Mouse (Mus musculus) G1E (cell line): ENCODE measurements around the gene Olr1. TPM values are rescaled to one million over a fixed set of nuclear protein-coding genes. Genes with fewer than 3 reads are reported as not detected.

Experiments used
- ATAC-seq: 2 replicates; pipeline ENCODE4 v1.8.0; 2016; ENCODE audit warnings: mild to moderate bottlenecking; ENCODE audit not compliant: insufficient number of reproducible peaks, poor library complexity, low FRiP score, severe bottlenecking; ENCODE audit errors: extremely low read depth
- DNase-seq: peaks from one replicate; pipeline ENCODE4 v3.0.0; 2012; ENCODE audit warnings: low spot score
- H3K27me3 ChIP-seq: 2 replicates; pipeline ENCODE4 v1.6.1; 2012; ENCODE audit warnings: mild to moderate bottlenecking, low read length, inconsistent platforms; ENCODE audit not compliant: insufficient read depth
- H3K36me3 ChIP-seq: replicated peaks from 2 replicates; pipeline ENCODE3; 2012; ENCODE audit warnings: mild to moderate bottlenecking, inconsistent platforms
- H3K4me1 ChIP-seq: 2 replicates; pipeline ENCODE4 v1.6.1; 2012; ENCODE audit warnings: low read depth, low read length, inconsistent platforms, mixed read lengths; ENCODE audit not compliant: insufficient read depth
- H3K4me3 ChIP-seq: 2 replicates; pipeline ENCODE4 v1.5.1; 2012; ENCODE audit warnings: low read depth, mild to moderate bottlenecking, inconsistent platforms, low read length, moderate library complexity, mixed read lengths
- H3K9me3 ChIP-seq: replicated peaks from 2 replicates; pipeline ENCODE4 v1.6.1; 2012; ENCODE audit warnings: inconsistent platforms
- CTCF ChIP-seq: IDR thresholded peaks from 2 replicates; pipeline ENCODE4 v1.5.1; 2012; ENCODE audit warnings: low read depth, low read length, inconsistent platforms, mixed read lengths
- GATA1 ChIP-seq: IDR thresholded peaks from 2 replicates; pipeline ENCODE4 v1.6.1; 2012; ENCODE audit warnings: borderline replicate concordance, low read length, inconsistent platforms, mixed read lengths
- GATA2 ChIP-seq: IDR thresholded peaks from 2 replicates; pipeline ENCODE4 v1.6.1; 2012; ENCODE audit warnings: low read depth, low read length, inconsistent platforms, borderline replicate concordance
- POLR2AphosphoS5 ChIP-seq: IDR thresholded peaks from 2 replicates; pipeline ENCODE4 v1.6.1; 2012; ENCODE audit warnings: low read depth, low read length, inconsistent platforms; ENCODE audit not compliant: insufficient replicate concordance
- TAL1 ChIP-seq: conservative IDR thresholded peaks from 2 replicates; pipeline ENCODE4 v1.6.1; 2012; ENCODE audit warnings: low read depth, low read length, inconsistent platforms, mixed read lengths
- polyA plus RNA-seq: library from polyadenylated mRNA; stranded (reverse); fragments of >175 nt; gene quantifications from 2 replicates; pipeline ENCODE4 v1.2.3, GENCODE M21; 2012
- total RNA-seq, 2 experiments: library from RNA; stranded (forward) in 1 of 2; stranded (reverse) in 1 of 2; fragments of 200-1000 nt in 1 of 2; fragments of >200 nt in 1 of 2; fragmentation: Nextera tagmentation in 1 of 2; gene quantifications; 2 replicates each; pipeline ENCODE4 v1.2.3; 2014 to 2017

Olr1 gene
- total RNA-seq (2014; fragmentation: Nextera tagmentation) (not detected in 2 replicates), total RNA-seq (2017) (0.58 and 1.4 TPM in 2 replicates), polyA plus RNA-seq (not detected in 2 replicates)

DNA sequence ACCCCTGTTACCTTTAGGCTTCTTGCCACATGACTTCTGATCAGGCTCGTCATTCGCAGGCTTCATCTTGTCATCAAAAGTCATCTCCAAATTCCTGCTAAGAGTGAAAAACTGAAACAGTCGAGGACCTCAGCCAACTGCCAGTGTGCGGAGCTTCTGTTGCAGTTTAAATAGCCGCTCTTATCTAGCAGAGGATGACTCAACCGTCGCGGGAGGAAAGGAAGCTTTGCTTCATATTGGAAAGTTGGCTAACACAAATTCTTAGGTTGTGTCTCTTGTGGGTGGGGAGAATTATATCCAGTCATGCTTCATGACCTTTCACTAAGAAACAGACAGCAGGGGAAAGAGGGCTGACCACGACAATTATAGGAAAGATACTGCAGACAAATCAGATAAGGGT, at the start of gene Olr1:
Gene Olr1, minus strand, starts transcription at position 142 of the 400 bp plus-strand sequence.
- no peaks in the 10 kb centered on the region for H3K9me3 ChIP-seq
- ATAC-seq, result no peak
- no peak within 1 kb of the TSS for H3K4me3 ChIP-seq
- DNase-seq, result no peak
- no peaks in the 10 kb centered on the region for H3K4me1 ChIP-seq
- no peaks in the 10 kb centered on the region for H3K36me3 ChIP-seq
- TF ChIP-seq CTCF (no peak), POLR2AphosphoS5 (no peak), GATA2 (no peak), GATA1 (no peak), TAL1 (no peak)
- no peaks in the 10 kb centered on the region for H3K27me3 ChIP-seq

DNA sequence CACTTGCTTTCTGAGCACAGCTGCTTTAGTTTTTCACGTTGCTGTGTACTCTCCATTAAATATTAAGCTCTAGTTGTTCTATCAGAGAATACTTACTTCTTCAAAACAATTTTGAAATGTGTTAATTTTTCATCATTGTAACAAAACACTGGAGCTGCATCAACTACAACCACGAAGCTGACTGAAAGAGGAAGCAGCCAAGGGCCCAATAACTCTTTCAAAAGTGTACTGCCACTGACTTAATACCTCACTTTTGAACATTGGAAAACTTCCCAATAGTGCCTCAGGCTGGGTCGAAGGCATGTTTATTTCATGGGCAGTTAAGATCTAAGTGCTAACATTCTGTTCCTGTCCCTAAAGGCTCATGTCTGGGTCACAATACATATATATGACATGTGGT, 41.0 kb upstream of the Olr1 start:
- H3K9me3 ChIP-seq, result no peaks in the 10 kb centered on the region
- H3K4me3 ChIP-seq, result no peak overlapping the region
- peaks cover 3% of the 10 kb centered on the region; the same call in 1 of the 2 replicates for H3K27me3 ChIP-seq
- DNase-seq (no peak), ATAC-seq (no peak)
- H3K36me3 ChIP-seq, result peaks cover 13% of the 10 kb centered on the region
- peaks cover 6% of the 10 kb centered on the region; the same call in 1 of the 2 replicates for H3K4me1 ChIP-seq
- no peak for TF ChIP-seq POLR2AphosphoS5
- no peak for TF ChIP-seq TAL1

DNA sequence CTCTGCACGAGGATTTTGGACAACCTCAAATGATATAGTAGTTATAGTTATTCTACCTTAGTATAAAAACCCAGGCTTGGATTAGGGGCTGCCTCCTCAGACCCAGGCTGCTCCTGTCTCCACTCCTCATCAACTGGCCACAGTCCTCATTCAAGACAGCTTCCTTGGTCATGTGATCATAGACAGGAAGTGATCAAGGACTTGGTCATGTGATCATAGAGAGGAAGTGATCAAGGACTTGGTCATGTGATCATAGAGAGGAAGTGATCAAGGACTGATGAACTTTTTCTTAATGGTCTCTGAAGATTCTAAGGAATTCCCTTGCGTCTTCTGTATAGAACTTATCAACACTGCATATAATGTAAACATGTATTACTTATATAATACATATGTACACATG, 40.3 kb upstream of the Olr1 start:
- Histone ChIP-seq H3K36me3 (peaks cover 20% of the 10 kb centered on the region), H3K27me3 (no peaks in the 10 kb centered on the region; the same call in 1 of the 2 replicates), H3K4me3 (no peak overlapping the region), H3K4me1 (peaks cover 6% of the 10 kb centered on the region; the same call in 1 of the 2 replicates), H3K9me3 (no peaks in the 10 kb centered on the region)
- no peak for ATAC-seq
- no peak for DNase-seq
- TF ChIP-seq CTCF, result no peak
- TF ChIP-seq TAL1, result no peak
- no peak for TF ChIP-seq GATA1
- TF ChIP-seq GATA2, result no peak
- TF ChIP-seq POLR2AphosphoS5, result no peak

DNA sequence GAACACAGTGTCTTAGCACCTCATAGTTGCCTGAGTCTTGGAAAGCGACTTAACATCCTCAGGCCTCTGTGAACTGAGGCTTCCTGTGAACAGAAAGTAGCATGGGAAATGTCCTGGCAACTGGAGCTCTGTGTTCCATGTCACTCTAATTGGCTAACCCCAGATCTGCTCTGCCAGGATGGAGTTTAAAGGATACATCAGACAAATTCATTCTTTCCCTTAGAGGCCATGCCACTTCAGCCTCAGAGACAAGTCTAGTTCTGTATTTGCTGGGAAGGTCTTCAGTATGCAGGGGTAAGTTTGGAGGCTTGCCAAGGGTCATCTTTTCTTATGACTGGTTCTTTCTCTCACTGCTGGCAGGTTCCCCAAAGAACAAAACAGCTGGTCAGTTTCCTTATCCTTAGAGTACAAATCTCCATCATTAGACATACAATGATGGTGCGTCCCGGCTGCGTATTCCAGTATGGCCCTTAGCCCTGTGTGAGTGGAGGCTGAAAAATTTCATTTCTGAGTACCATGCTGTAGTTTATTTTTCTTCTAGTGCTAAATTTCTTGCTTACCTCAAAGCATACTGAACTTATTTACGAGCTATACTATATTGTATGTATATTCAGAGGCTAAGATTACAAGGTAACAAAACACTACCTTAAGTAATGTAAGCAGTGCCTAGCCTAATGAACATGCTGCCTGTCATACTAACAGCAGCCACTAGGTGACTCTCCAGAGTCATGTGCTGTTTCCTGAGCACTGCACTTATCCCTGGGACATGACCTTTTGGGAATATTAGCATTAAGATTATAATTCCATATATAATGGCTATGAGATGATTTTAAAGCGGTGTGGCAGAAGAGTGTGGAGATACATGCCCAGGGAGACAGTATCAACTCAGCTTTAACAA, 37.0 kb upstream of the Olr1 start:
- ATAC-seq (peak; percentile 72), DNase-seq (peak; percentile 16)
- TF ChIP-seq POLR2AphosphoS5 (no peak), TAL1 (no peak), GATA1 (no peak), CTCF (peak; percentile 90), GATA2 (no peak)
- Histone ChIP-seq H3K9me3 (no peaks in the 10 kb centered on the region), H3K4me3 (no peak overlapping the region), H3K36me3 (peaks cover 52% of the 10 kb centered on the region), H3K4me1 (peaks cover 4% of the 10 kb centered on the region; the same call in 1 of the 2 replicates), H3K27me3 (no peaks in the 10 kb centered on the region)

DNA sequence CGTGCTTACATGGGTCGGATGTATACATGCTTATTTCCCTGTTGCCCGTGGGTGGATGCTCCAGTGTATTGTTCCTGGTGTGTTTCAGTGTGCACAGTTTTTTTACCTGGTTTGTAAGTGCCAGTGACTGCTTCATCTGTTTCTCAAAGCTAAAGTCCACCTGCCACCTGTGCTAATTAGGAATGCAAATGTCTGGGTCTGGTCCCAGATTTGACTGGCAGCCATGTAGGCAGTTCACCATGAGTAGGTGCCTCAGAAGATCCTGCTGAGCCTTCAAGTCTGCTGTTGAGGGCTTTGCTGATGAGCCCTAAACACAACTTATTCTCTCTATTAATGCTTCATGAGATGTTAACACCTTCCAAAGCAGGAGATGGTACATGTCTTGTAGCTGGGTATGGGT, 35.6 kb upstream of the Olr1 start:
- peaks cover 66% of the 10 kb centered on the region for H3K36me3 ChIP-seq
- no peak for DNase-seq

DNA sequence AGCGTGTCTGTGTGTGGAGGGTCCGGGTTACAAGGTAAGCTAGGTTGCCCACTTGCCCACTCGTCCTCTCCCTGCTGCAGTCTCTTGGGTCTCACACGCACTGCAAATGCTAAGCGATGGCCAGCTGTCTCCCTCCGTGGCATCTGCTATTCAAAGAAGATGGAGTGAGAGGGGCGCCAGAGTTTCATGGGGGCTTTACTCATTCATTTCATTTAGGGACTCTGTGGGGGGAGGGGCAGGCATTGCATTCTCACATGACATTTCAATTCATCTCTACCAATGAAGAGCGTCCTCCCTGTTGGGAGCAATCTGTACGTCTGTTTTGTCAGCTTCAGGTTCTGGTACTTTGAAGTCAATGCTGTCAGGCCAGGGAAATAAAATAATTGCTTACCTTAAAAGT, 35.0 kb upstream of the Olr1 start:
- H3K4me3 ChIP-seq, result no peak overlapping the region
- TF ChIP-seq CTCF (no peak), GATA1 (no peak), GATA2 (no peak)
- peaks cover 72% of the 10 kb centered on the region for H3K36me3 ChIP-seq
- no peaks in the 10 kb centered on the region for H3K27me3 ChIP-seq
- ATAC-seq, result no peak
- no peak for DNase-seq
- H3K4me1 ChIP-seq, result peaks cover 8% of the 10 kb centered on the region; the same call in 1 of the 2 replicates
- no peaks in the 10 kb centered on the region for H3K9me3 ChIP-seq

More for the DNA sequence above, 35.6 kb upstream of the Olr1 start:
- ATAC-seq, result no peak
- Histone ChIP-seq H3K4me1 (peaks cover 5% of the 10 kb centered on the region; the same call in 1 of the 2 replicates), H3K9me3 (no peaks in the 10 kb centered on the region), H3K27me3 (no peaks in the 10 kb centered on the region), H3K4me3 (no peak overlapping the region)
- TF ChIP-seq GATA1, result no peak
- TF ChIP-seq TAL1, result no peak
- TF ChIP-seq CTCF, result no peak
- TF ChIP-seq POLR2AphosphoS5, result no peak
- no peak for TF ChIP-seq GATA2
